Mouse (Mus musculus) intestine, embryonic 16.5 days (tissue): ENCODE measurements around the gene Fam160b1. TPM values are rescaled to one million over a fixed set of nuclear protein-coding genes. Genes with fewer than 3 reads are reported as not detected.

Experiments
- ATAC-seq: fragments of 200-750 bp; cut with Nextera tagmentation; 2 replicates; pipeline ENCODE4 v1.8.0; 2017; ENCODE audit warnings: moderate TSS enrichment, moderate library complexity
- H3K27ac ChIP-seq: fragments of 300-500 bp; sonication (generic); 2 replicates; pipeline ENCODE4 v1.5.1; 2014; ENCODE audit warnings: mild to moderate bottlenecking, low read length
- H3K27me3 ChIP-seq: fragments of 300-500 bp; sonication (generic); replicated peaks from 2 replicates; pipeline ENCODE4 v1.6.1; 2014; ENCODE audit warnings: low read length, control low read depth, mixed read lengths; ENCODE audit not compliant: control insufficient read depth, insufficient read depth
- H3K36me3 ChIP-seq: fragments of 300-500 bp; sonication (generic); 2 replicates; pipeline ENCODE4 v1.6.1; 2014; ENCODE audit warnings: low read length, control low read depth; ENCODE audit not compliant: control insufficient read depth, insufficient read depth
- H3K4me1 ChIP-seq: fragments of 300-500 bp; sonication (generic); 2 replicates; pipeline ENCODE4 v1.6.1; 2014; ENCODE audit warnings: low read length, control low read depth, mixed read lengths; ENCODE audit not compliant: control insufficient read depth, insufficient read depth
- H3K4me2 ChIP-seq: fragments of 300-500 bp; sonication (generic); 2 replicates; pipeline ENCODE4 v1.6.1; 2014; ENCODE audit warnings: low read depth, low read length, control low read depth
- H3K4me3 ChIP-seq: fragments of 300-500 bp; sonication (generic); 2 replicates; pipeline ENCODE4 v1.5.1; 2014; ENCODE audit warnings: mild to moderate bottlenecking, low read length
- H3K9ac ChIP-seq: fragments of 300-500 bp; sonication (generic); 2 replicates; pipeline ENCODE4 v1.6.1; 2014; ENCODE audit warnings: low read depth, low read length
- H3K9me3 ChIP-seq: fragments of 300-500 bp; sonication (generic); 2 replicates; pipeline ENCODE4 v1.6.1; 2016; ENCODE audit warnings: low read length, control low read depth; ENCODE audit not compliant: control insufficient read depth
- WGBS: fragments of 180-500 bp; shearing (Covaris S2); extraction: QIAGEN DNeasy Blood & Tissue Kit; methylation state at CpG from one replicate; pipeline ENCODE4 v1.1.7; 2014; 5-methylcytosine and 5-hydroxymethylcytosine counted together
- polyA plus RNA-seq: library from polyadenylated mRNA; unstranded; fragments of >200 nt; fragmentation: Nextera tagmentation; extraction: Ambion mirVana; gene quantifications from 2 replicates; pipeline ENCODE4 v1.2.1, GENCODE M21; 2015

Gene Fam160b1
- polyA plus RNA-seq, 1 experiment from 2014 or later, result 9.9 TPM

DNA sequence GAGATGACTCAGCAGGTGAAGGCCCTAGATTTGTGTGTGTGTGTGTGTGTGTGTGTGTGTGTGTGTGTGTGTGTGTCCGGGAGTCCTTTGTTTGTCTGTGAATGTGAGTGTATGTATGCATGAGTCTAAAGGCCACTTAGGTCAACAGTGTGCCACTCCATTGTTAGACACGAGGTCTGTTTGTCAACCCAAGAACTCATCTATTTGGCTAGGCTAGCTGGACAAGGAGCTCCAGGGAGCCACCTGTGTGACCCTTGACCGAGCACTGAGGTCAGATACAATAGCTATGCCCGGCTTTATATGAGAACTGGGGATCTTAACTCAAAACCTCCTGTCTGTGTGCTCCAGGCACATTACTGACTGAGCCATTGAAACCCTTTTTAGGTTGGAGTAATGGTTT lies 38.0 kb upstream of the Fam160b1 start:
- WGBS, result 64% methylated on average over 4 of the region's 4 CpGs
- Histone ChIP-seq H3K4me2 (no peak overlapping the region), H3K9ac (no peak overlapping the region), H3K36me3 (no peaks in the 10 kb centered on the region), H3K4me1 (no peaks in the 10 kb centered on the region), H3K27ac (no peak overlapping the region), H3K27me3 (no peaks in the 10 kb centered on the region), H3K9me3 (no peaks in the 10 kb centered on the region), H3K4me3 (no peak overlapping the region)
- ATAC-seq, result no peak

DNA sequence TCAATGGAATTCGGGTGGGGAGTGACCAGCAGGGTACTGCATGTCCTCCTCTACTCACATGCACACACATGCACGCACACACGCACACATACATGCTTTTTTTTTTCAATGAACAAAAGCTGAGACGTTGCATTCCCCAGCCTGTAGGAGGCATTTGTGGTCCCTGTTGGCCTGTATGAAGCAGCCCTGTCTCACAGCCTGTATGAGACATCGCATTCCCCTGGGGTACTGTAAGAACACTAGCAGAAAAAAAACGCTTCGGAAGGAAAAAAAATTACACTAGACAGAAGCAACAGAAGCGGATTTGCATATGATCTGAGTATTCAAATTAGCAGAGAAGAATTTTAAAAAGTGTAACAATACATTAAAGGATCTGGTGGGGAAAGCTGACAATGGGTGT lies 37.4 kb upstream of the Fam160b1 start:
- H3K9ac ChIP-seq, result no peak overlapping the region
- no peaks in the 10 kb centered on the region for H3K36me3 ChIP-seq
- WGBS, result 82% methylated on average over 8 of the region's 8 CpGs
- no peaks in the 10 kb centered on the region for H3K4me1 ChIP-seq
- no peaks in the 10 kb centered on the region for H3K27me3 ChIP-seq
- no peak for ATAC-seq
- no peak overlapping the region for H3K4me2 ChIP-seq
- no peaks in the 10 kb centered on the region for H3K9me3 ChIP-seq
- H3K4me3 ChIP-seq, result no peak overlapping the region
- H3K27ac ChIP-seq, result no peak overlapping the region

GRCm38 (mm10) chr19:57325748-57326300 lies 34.7 kb upstream of the Fam160b1 start:
- no peak overlapping the region for H3K4me3 ChIP-seq
- ATAC-seq, result no peak
- no peak overlapping the region for H3K4me2 ChIP-seq
- H3K9ac ChIP-seq, result no peak overlapping the region
- H3K27me3 ChIP-seq, result no peaks in the 10 kb centered on the region
- no peaks in the 10 kb centered on the region for H3K36me3 ChIP-seq
- no peaks in the 10 kb centered on the region for H3K4me1 ChIP-seq
- H3K27ac ChIP-seq, result no peak overlapping the region
- 29% methylated on average over 7 of the region's 7 CpGs for WGBS
- no peaks in the 10 kb centered on the region for H3K9me3 ChIP-seq

- no peak overlapping the region for H3K9ac ChIP-seq
- no peak overlapping the region for H3K4me2 ChIP-seq
- H3K36me3 ChIP-seq, result no peaks in the 10 kb centered on the region
- H3K9me3 ChIP-seq, result no peaks in the 10 kb centered on the region
- H3K4me1 ChIP-seq, result no peaks in the 10 kb centered on the region
- no peaks in the 10 kb centered on the region for H3K27me3 ChIP-seq
- H3K27ac ChIP-seq, result no peak overlapping the region
- ATAC-seq, result no peak
- H3K4me3 ChIP-seq, result no peak overlapping the region
Measured at GRCm38 (mm10) chr19:57327679-57328078, 32.8 kb upstream of the Fam160b1 start.

- H3K9ac ChIP-seq, result no peak overlapping the region
- H3K9me3 ChIP-seq, result no peaks in the 10 kb centered on the region
- no peaks in the 10 kb centered on the region for H3K27me3 ChIP-seq
- no peaks in the 10 kb centered on the region for H3K4me1 ChIP-seq
- H3K27ac ChIP-seq, result no peak overlapping the region
- no peak for ATAC-seq
- H3K36me3 ChIP-seq, result no peaks in the 10 kb centered on the region
- H3K4me2 ChIP-seq, result no peak overlapping the region
- no peak overlapping the region for H3K4me3 ChIP-seq
- WGBS, result 96% methylated on average over 7 of the region's 7 CpGs
Measured at GRCm38 (mm10) chr19:57328269-57328668, 32.2 kb upstream of the Fam160b1 start.

DNA sequence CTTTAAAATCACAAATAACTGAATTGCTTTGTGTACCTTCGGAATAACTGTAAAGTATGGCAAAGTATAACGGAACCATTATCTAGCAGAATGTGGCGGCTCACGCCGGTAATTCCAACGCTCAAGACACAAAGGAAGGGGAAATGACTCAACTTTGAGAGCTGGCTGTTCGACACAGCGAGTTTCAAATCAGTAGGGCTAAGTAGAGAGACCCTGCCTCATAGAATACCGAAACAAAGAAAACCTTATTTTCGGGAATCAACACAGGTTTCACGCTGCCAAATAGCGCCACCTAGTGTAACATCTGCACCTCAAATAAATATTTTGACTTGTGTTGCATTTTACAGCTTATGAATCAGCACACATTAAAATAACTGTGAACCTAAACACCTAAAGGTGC lies 31.7 kb upstream of the Fam160b1 start:
- no peaks in the 10 kb centered on the region for H3K9me3 ChIP-seq
- H3K4me2 ChIP-seq, result no peak overlapping the region
- no peak for ATAC-seq
- no peak overlapping the region for H3K9ac ChIP-seq
- no peaks in the 10 kb centered on the region for H3K27me3 ChIP-seq
- no peaks in the 10 kb centered on the region for H3K4me1 ChIP-seq
- H3K4me3 ChIP-seq, result no peak overlapping the region
- WGBS, result 56% methylated on average over 12 of the region's 12 CpGs
- H3K27ac ChIP-seq, result no peak overlapping the region
- no peaks in the 10 kb centered on the region for H3K36me3 ChIP-seq

DNA sequence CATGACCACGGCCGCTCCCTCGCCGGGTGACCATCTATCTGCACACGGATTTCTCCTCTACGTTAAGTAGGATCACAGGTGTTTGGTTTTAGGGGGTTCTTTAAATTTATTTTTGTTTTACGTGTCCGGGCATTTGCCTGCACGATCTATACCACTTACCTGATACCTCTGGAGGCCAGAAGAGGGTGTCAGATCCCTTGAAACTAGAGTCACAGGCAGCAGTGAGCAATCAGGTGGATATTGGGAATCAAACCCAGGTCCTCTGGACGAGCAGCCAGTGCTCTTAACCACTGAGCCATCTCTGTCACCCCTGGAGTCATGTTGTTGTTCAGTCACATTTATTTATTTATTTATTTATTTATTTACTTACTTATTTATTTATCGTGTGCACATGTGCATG lies 30.2 kb upstream of the Fam160b1 start:
- Histone ChIP-seq H3K36me3 (no peaks in the 10 kb centered on the region), H3K4me1 (peaks cover 2% of the 10 kb centered on the region; the same call in 1 of the 2 replicates), H3K27ac (no peak overlapping the region), H3K9me3 (no peaks in the 10 kb centered on the region), H3K4me3 (no peak overlapping the region), H3K9ac (no peak overlapping the region), H3K27me3 (no peaks in the 10 kb centered on the region), H3K4me2 (no peak overlapping the region)
- ATAC-seq, result no peak
- 79% methylated on average over 11 of the region's 11 CpGs for WGBS

DNA sequence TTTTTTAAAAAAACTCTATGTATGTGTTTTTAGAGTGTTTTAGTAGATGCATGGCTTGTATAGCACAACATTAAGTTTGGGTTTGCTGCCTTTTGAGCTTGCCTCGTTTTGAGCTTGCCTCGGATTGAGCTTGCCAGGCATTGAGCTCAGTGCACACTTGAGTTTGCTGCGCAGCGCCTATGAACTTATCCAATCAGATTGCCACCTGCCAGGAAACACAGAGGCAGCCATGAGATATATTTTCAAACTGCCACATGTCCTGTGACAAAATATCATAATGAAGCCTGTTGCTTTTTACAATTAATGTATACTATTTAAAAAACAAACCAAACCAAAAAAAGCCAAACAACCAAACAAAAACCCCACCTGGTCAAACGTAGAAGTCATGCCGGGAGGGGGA lies 29.2 kb upstream of the Fam160b1 start:
- no peak overlapping the region for H3K4me3 ChIP-seq
- no peaks in the 10 kb centered on the region for H3K27me3 ChIP-seq
- H3K36me3 ChIP-seq, result no peaks in the 10 kb centered on the region
- H3K9ac ChIP-seq, result no peak overlapping the region
- no peak overlapping the region for H3K27ac ChIP-seq
- peaks cover 3% of the 10 kb centered on the region; the same call in 1 of the 2 replicates for H3K4me1 ChIP-seq
- H3K9me3 ChIP-seq, result no peaks in the 10 kb centered on the region
- WGBS, result 84% methylated on average over 6 of the region's 6 CpGs
- ATAC-seq, result no peak
- no peak overlapping the region for H3K4me2 ChIP-seq

GRCm38 (mm10) chr19:57333356-57333755 lies 27.1 kb upstream of the Fam160b1 start:
- 77% methylated on average over 4 of the region's 4 CpGs for WGBS
- Histone ChIP-seq H3K4me2 (no peak overlapping the region), H3K4me3 (no peak overlapping the region), H3K27ac (no peak overlapping the region), H3K4me1 (peaks cover 3% of the 10 kb centered on the region; the same call in 1 of the 2 replicates), H3K9me3 (no peaks in the 10 kb centered on the region), H3K36me3 (no peaks in the 10 kb centered on the region), H3K27me3 (no peaks in the 10 kb centered on the region), H3K9ac (no peak overlapping the region)
- ATAC-seq, result no peak

DNA sequence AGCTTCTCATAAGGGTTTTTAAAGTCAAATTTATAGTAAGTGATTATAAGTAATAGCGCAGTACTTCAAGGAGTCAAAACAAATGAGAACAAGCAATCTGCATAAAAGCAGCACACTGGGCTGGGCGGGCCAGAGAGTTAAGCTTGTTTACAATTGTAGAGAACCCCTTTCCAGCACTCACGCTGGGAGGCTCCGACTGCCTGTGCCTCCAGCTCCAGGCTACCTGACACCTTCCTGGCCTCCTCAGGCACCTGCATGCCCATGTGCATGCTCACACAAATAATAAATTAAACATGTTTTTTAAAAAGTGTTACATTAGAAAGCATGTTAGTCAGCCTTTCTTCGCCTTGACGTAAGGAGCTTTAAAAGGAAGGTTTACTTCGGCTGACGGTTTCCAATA lies 25.3 kb upstream of the Fam160b1 start:
- no peak overlapping the region for H3K4me3 ChIP-seq
- H3K4me1 ChIP-seq, result peaks cover 3% of the 10 kb centered on the region; the same call in 1 of the 2 replicates
- no peak overlapping the region for H3K4me2 ChIP-seq
- no peak for ATAC-seq
- no peak overlapping the region for H3K9ac ChIP-seq
- H3K27ac ChIP-seq, result no peak overlapping the region
- H3K27me3 ChIP-seq, result no peaks in the 10 kb centered on the region
- no peaks in the 10 kb centered on the region for H3K36me3 ChIP-seq
- no peaks in the 10 kb centered on the region for H3K9me3 ChIP-seq
- whole genome bisulfite sequencing, result 52% methylated on average over 8 of the region's 8 CpGs
